In the genomic region with DNA sequence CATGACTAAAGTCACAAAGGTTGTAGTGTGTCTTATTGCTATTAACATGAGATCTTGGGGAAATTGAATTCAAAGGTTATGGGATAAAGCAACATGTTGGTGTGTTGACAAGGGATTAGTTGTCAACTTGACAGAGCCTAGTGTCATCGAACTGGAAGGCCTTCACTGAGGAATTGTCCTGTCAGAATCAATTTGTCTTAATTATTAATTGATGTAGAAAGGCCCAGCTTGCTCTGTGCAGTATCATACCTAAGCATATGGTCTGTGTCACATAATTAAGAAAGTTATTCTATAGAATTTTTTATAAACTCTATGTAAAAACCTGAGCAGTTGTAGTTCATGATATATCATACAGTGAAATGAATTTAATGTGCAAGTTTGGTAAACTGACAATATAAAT, we compare ENCODE assay signal across 25 mouse cellular contexts.
"Had no signal": no experiment of that assay in that cellular context is flagged by ENCODE, and none has a peak within 500 bp of the region (broad histone marks: within the 10 kb centered on the region; RNA-seq: fewer than 3 reads in every experiment).

No protein-coding gene starts in this region.

- ATAC-seq: inflammation-experienced regulatory T-cells, adult 6 months; intestine, embryonic 15.5 days; intestine, postnatal 0 days; liver, embryonic 12.5 days had no signal

- H3K4me1 ChIP-seq: heart, embryonic 10.5 days; heart, embryonic 12.5 days; hindbrain, embryonic 10.5 days; hindbrain, embryonic 13.5 days; intestine, embryonic 15.5 days; limb, embryonic 13.5 days; limb, embryonic 15.5 days; liver, embryonic 12.5 days had no signal

- DNase-seq: gastrocnemius, adult 2 months; gastrocnemius, postnatal 10 days; gastrocnemius, postnatal 25 days; heart, adult 18-20 months; heart, postnatal 10 days; heart, postnatal 4 days; kidney, adult 18-20 months; kidney, adult 8-10 months; kidney, postnatal 10 days; kidney, postnatal 25 days; kidney, postnatal 4 days; layer of hippocampus, adult 9-11 months; layer of hippocampus, postnatal 36 days; left cerebral cortex, postnatal 4 days had no signal

- H3K27me3 ChIP-seq: heart, embryonic 12.5 days; hindbrain, embryonic 13.5 days; intestine, embryonic 15.5 days; limb, embryonic 13.5 days; limb, embryonic 15.5 days; liver, embryonic 12.5 days had no signal

- H3K9ac ChIP-seq: heart, embryonic 12.5 days; hindbrain, embryonic 13.5 days; intestine, embryonic 15.5 days; limb, embryonic 13.5 days; limb, embryonic 15.5 days; liver, embryonic 12.5 days had no signal

- H3K9me3 ChIP-seq: heart, embryonic 10.5 days; heart, embryonic 12.5 days; hindbrain, embryonic 10.5 days; hindbrain, embryonic 13.5 days; intestine, embryonic 15.5 days; limb, embryonic 13.5 days; limb, embryonic 15.5 days; liver, embryonic 12.5 days had no signal

- H3K4me3 ChIP-seq: gastrocnemius, adult 2 months; heart, embryonic 10.5 days; heart, embryonic 12.5 days; hindbrain, embryonic 10.5 days; hindbrain, embryonic 13.5 days; intestine, embryonic 15.5 days; layer of hippocampus, adult 2 months; limb, embryonic 13.5 days; limb, embryonic 15.5 days; liver, embryonic 12.5 days had no signal

- H3K4me2 ChIP-seq: heart, embryonic 12.5 days; hindbrain, embryonic 13.5 days; intestine, embryonic 15.5 days; limb, embryonic 13.5 days; limb, embryonic 15.5 days; liver, embryonic 12.5 days had no signal

- H3K36me3 ChIP-seq: heart, embryonic 10.5 days; heart, embryonic 12.5 days; hindbrain, embryonic 10.5 days; hindbrain, embryonic 13.5 days; intestine, embryonic 15.5 days; limb, embryonic 13.5 days; limb, embryonic 15.5 days; liver, embryonic 12.5 days had no signal

- H3K27ac ChIP-seq: gastrocnemius, adult 2 months; heart, embryonic 10.5 days; hindbrain, embryonic 10.5 days; hindbrain, embryonic 13.5 days; intestine, embryonic 15.5 days; layer of hippocampus, adult 2 months; limb, embryonic 13.5 days; limb, embryonic 15.5 days; liver, embryonic 12.5 days had no signal
